Mouse (Mus musculus) neural tube, embryonic 14.5 days (tissue): ENCODE data around the gene P2rx6. TPM values are rescaled to one million over a fixed set of nuclear protein-coding genes. Genes with fewer than 3 reads are reported as not detected.
"Not testable (repeated sequence)": the region's sequence is repeated elsewhere in the genome, so short reads cannot be mapped to it uniquely, and the experiment has no call there.

ENCODE experiments used
- ATAC-seq: fragments of 200-750 bp; cut with Nextera tagmentation; 2 replicates; pipeline ENCODE4 v1.8.0; 2017; ENCODE audit warnings: low read depth, mild to moderate bottlenecking, moderate TSS enrichment, moderate library complexity
- H3K27ac ChIP-seq: fragments of 300-500 bp; sonication (generic); 2 replicates; pipeline ENCODE4 v1.5.1; 2014; ENCODE audit warnings: low read depth, mild to moderate bottlenecking, control low read depth, low read length, moderate library complexity, mixed read lengths
- H3K27me3 ChIP-seq: fragments of 300-500 bp; sonication (generic); 2 replicates; pipeline ENCODE4 v1.6.1; 2014; ENCODE audit warnings: low read length; ENCODE audit not compliant: control insufficient read depth, insufficient read depth
- H3K36me3 ChIP-seq: fragments of 300-500 bp; sonication (generic); 2 replicates; pipeline ENCODE4 v1.6.1; 2014; ENCODE audit warnings: low read length, mixed read lengths; ENCODE audit not compliant: control insufficient read depth, insufficient read depth
- H3K4me1 ChIP-seq: fragments of 300-500 bp; sonication (generic); 2 replicates; pipeline ENCODE4 v1.6.1; 2014; ENCODE audit warnings: low read length; ENCODE audit not compliant: control insufficient read depth, insufficient read depth
- H3K4me2 ChIP-seq: fragments of 300-500 bp; sonication (generic); 2 replicates; pipeline ENCODE4 v1.6.1; 2014; ENCODE audit warnings: mild to moderate bottlenecking, low read depth, low read length, control low read depth
- H3K4me3 ChIP-seq: fragments of 300-500 bp; sonication (generic); 2 replicates; pipeline ENCODE4 v1.5.1; 2014; ENCODE audit warnings: low read depth, low read length, control low read depth, mixed read lengths
- H3K9ac ChIP-seq: fragments of 300-500 bp; sonication (generic); replicated peaks from 2 replicates; pipeline ENCODE4 v1.6.1; 2014; ENCODE audit warnings: low read depth, mild to moderate bottlenecking, control low read depth, low read length, mixed read lengths
- H3K9me3 ChIP-seq: fragments of 300-500 bp; sonication (generic); 2 replicates; pipeline ENCODE4 v1.6.1; 2016; ENCODE audit warnings: low read length; ENCODE audit not compliant: control insufficient read depth
- WGBS: fragments of 180-500 bp; shearing (Covaris S2); extraction: QIAGEN DNeasy Blood & Tissue Kit; methylation state at CpG from one replicate; pipeline ENCODE4 v1.1.7; 2014; 5-methylcytosine and 5-hydroxymethylcytosine counted together
- polyA plus RNA-seq: library from polyadenylated mRNA; unstranded; fragments of >200 nt; fragmentation: Nextera tagmentation; extraction: Ambion mirVana; gene quantifications from 2 replicates; pipeline ENCODE4 v1.2.1, GENCODE M21; 2014

The P2rx6 gene
- polyA plus RNA-seq, 1 experiment from 2014 or later = 2.7 TPM

GRCm38 (mm10) chr16:17614740-17615139 lies 53.1 kb downstream of the P2rx6 start:
- not testable (repeated sequence) for H3K4me1 ChIP-seq, H3K4me2 ChIP-seq, H3K27ac ChIP-seq, H3K9ac ChIP-seq, H3K36me3 ChIP-seq, H3K27me3 ChIP-seq, ATAC-seq, H3K4me3 ChIP-seq, H3K9me3 ChIP-seq
- WGBS = 90% methylated on average over 6 of the region's 6 CpGs

GRCm38 (mm10) chr16:17616212-17616611 lies 54.5 kb downstream of the P2rx6 start:
- Histone ChIP-seq H3K4me2 (no peak overlapping the region), H3K27ac (no peak overlapping the region), H3K4me3 (no peak overlapping the region), H3K36me3 (no peaks in the 10 kb centered on the region), H3K9me3 (no peaks in the 10 kb centered on the region), H3K27me3 (no peaks in the 10 kb centered on the region), H3K9ac (no peak overlapping the region), H3K4me1 (peaks cover 9% of the 10 kb centered on the region)
- ATAC-seq = no peak
- WGBS = 89% methylated on average over 5 of the region's 5 CpGs

- Histone ChIP-seq H3K9me3 (no peaks in the 10 kb centered on the region), H3K36me3 (peaks cover 5% of the 10 kb centered on the region; the same call in 1 of the 2 replicates), H3K4me1 (peaks cover 9% of the 10 kb centered on the region), H3K27ac (no peak overlapping the region), H3K9ac (no peak overlapping the region), H3K4me3 (no peak overlapping the region), H3K4me2 (no peak overlapping the region), H3K27me3 (no peaks in the 10 kb centered on the region)
- 18% methylated on average over 13 of the region's 13 CpGs for WGBS
- no peak for ATAC-seq
Measured at GRCm38 (mm10) chr16:17617922-17618565, 56.4 kb downstream of the P2rx6 start.

- Histone ChIP-seq H3K36me3 (peaks cover 14% of the 10 kb centered on the region), H3K27me3 (no peaks in the 10 kb centered on the region), H3K9ac (peak within 1 kb of the TSS; percentile 82), H3K27ac (0 out of 2 replicates have a peak within 1 kb of the TSS, but pooled peaks have one; percentile 39), H3K4me3 (peak within 1 kb of the TSS; percentile 95), H3K4me1 (peaks cover 9% of the 10 kb centered on the region), H3K9me3 (no peaks in the 10 kb centered on the region), H3K4me2 (peak within 1 kb of the TSS; percentile 68)
- peak; percentile 84 for ATAC-seq
- 4% methylated on average over 60 of the region's 60 CpGs for whole genome bisulfite sequencing
Measured at GRCm38 (mm10) chr16:17619198-17620105, 57.8 kb downstream of the P2rx6 start, which contains the start of gene Smpd4. TSS of gene Smpd4 (plus strand) at chr16:17619354.

- Histone ChIP-seq H3K27ac (no peak overlapping the region), H3K36me3 (peaks cover 25% of the 10 kb centered on the region), H3K9me3 (no peaks in the 10 kb centered on the region), H3K4me3 (no peak overlapping the region), H3K9ac (no peak overlapping the region), H3K4me1 (peaks cover 9% of the 10 kb centered on the region), H3K4me2 (no peak overlapping the region), H3K27me3 (no peaks in the 10 kb centered on the region)
- WGBS = 97% methylated on average over 1 of the region's 1 CpGs
- no peak for ATAC-seq
Measured at GRCm38 (mm10) chr16:17621936-17622335, 60.3 kb downstream of the P2rx6 start.

GRCm38 (mm10) chr16:17625488-17626268 lies 64.0 kb downstream of the P2rx6 start:
- Histone ChIP-seq H3K36me3 (peaks cover 50% of the 10 kb centered on the region), H3K27me3 (no peaks in the 10 kb centered on the region), H3K4me3 (no peak overlapping the region), H3K9ac (no peak overlapping the region), H3K9me3 (no peaks in the 10 kb centered on the region), H3K4me1 (no peaks in the 10 kb centered on the region), H3K27ac (no peak overlapping the region), H3K4me2 (no peak overlapping the region)
- peak; percentile 70; the same call in 1 of the 2 replicates for ATAC-seq
- 73% methylated on average over 8 of the region's 8 CpGs for WGBS

- WGBS = 99% methylated on average over 5 of the region's 5 CpGs
- H3K4me2 ChIP-seq = no peak overlapping the region
- no peaks in the 10 kb centered on the region for H3K9me3 ChIP-seq
- no peak overlapping the region for H3K9ac ChIP-seq
- no peaks in the 10 kb centered on the region for H3K4me1 ChIP-seq
- H3K27ac ChIP-seq = no peak overlapping the region
- no peak overlapping the region for H3K4me3 ChIP-seq
- peaks cover 50% of the 10 kb centered on the region for H3K36me3 ChIP-seq
- no peak for ATAC-seq
- H3K27me3 ChIP-seq = no peaks in the 10 kb centered on the region
Measured at GRCm38 (mm10) chr16:17626269-17626555, 64.5 kb downstream of the P2rx6 start.
